In the genomic region with DNA sequence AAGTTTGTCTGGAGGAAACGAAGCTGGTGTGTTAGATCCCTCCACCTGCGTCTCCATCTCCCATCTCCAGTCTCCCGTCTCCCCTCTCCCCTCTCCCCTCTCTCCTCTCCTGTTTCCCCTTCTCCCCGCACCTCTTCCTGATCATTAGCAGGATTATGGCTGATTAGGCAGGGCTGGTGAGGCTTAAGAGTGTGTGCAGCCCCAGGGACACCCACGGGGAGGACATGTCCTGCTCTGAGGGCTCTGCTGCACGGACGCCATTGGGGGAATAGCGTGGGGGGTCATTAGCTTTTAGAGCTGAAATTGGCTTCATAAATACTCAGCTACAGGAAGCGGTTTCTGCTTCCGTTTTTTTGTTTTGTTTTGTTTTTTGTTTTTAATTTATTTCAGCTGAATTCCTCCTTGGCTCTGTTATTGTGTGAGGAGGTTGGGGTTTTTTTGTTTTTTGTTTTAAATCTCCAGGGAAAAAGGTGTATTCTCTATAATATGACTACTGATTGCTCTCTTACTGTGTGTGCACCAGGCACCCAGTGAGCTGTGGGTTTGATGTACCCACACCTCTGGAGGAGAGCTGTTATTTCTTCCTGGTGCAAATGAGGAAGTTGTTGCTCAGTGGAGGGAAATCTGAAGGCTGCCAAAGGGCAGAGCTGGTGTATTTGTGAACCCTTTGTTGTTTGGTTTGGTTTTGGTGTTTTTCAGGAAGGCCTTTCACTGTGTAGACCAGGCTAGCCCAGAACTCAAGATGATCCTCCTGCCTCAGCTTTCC, we compare ENCODE assay signal across 10 mouse cellular contexts. TPM values are rescaled to one million over a fixed set of nuclear protein-coding genes. Genes with fewer than 3 reads are reported as not detected.
DNase-seq lines count a peak whose midpoint lies in the region; ATAC-seq lines count a peak whose summit lies in the region.
"Had no signal": no experiment of that assay in that cellular context is flagged by ENCODE, and none has a peak within 500 bp of the region (broad histone marks: within the 10 kb centered on the region; RNA-seq: fewer than 3 reads in every experiment).

No protein-coding gene starts in this region.

- no peak overlapping the region for H3K9ac ChIP-seq in forebrain, embryonic 15.5 days (replicated peaks)
- H3K9ac ChIP-seq: lung, embryonic 14.5 days had no signal

- WGBS in forebrain, embryonic 15.5 days = 6% methylated on average over 10 of the region's 10 CpGs
- WGBS in forebrain, embryonic 10.5 days = 24% methylated on average over 10 of the region's 10 CpGs

- peaks cover 28% of the 10 kb centered on the region for H3K4me1 ChIP-seq in forebrain, embryonic 15.5 days
- peaks cover 59% of the 10 kb centered on the region for H3K4me1 ChIP-seq in forebrain, embryonic 10.5 days

- H3K27ac ChIP-seq in forebrain, embryonic 15.5 days (replicated peaks) = peak overlapping the region; percentile 29; the same call in 1 of the 2 replicates
- no peak overlapping the region; the same call in 1 of the 2 replicates for H3K27ac ChIP-seq in forebrain, embryonic 10.5 days

- no peaks in the 10 kb centered on the region for H3K27me3 ChIP-seq in forebrain, embryonic 15.5 days
- peaks cover 25% of the 10 kb centered on the region for H3K27me3 ChIP-seq in forebrain, embryonic 10.5 days (ENCODE audit: poor library complexity, severe bottlenecking)

- no peaks in the 10 kb centered on the region for H3K9me3 ChIP-seq in forebrain, embryonic 15.5 days
- H3K9me3 ChIP-seq in forebrain, embryonic 10.5 days = no peaks in the 10 kb centered on the region

- H3K36me3 ChIP-seq in forebrain, embryonic 15.5 days = no peaks in the 10 kb centered on the region
- no peaks in the 10 kb centered on the region for H3K36me3 ChIP-seq in forebrain, embryonic 10.5 days (replicated peaks)

- DNase-seq in forebrain, embryonic 10.5 days (ENCODE audit: extremely low spot score, low spot score) = no peak
- DNase-seq in thymus, postnatal 0 days (ENCODE audit: low spot score) = peak; percentile 37
- no peak for DNase-seq in thymus, adult 18-20 months
- DNase-seq in right cerebral cortex, postnatal 4 days = no peak
- no peak for DNase-seq in frontal cortex, postnatal 10 days (ENCODE audit: low spot score in 2 of 2)
- DNase-seq in adrenal gland, adult 18-20 months (ENCODE audit: low spot score in 2 of 2) = no peak
- DNase-seq: lung, embryonic 14.5 days had no signal

- ATAC-seq in forebrain, embryonic 15.5 days (replicated peaks) = no peak
- peak; percentile 62 for ATAC-seq in megakaryocyte progenitor cell, adult 5-6 weeks (replicated peaks; ENCODE audit: poor library complexity)
- ATAC-seq: intestine, embryonic 16.5 days had no signal

- H3K4me3 ChIP-seq in forebrain, embryonic 15.5 days = no peak overlapping the region
- no peak overlapping the region for H3K4me3 ChIP-seq in forebrain, embryonic 10.5 days

- no peak overlapping the region for H3K4me2 ChIP-seq in forebrain, embryonic 15.5 days (replicated peaks)
- H3K4me2 ChIP-seq: lung, embryonic 14.5 days had no signal

RNA-seq across cellular contexts. Expression of a gene that starts 40.6 kb away (rescaled TPM):
- 14.3 and 15.3 TPM in 2 replicates for polyA plus RNA-seq in forebrain, embryonic 15.5 days (2015; fragmentation: Nextera tagmentation; extraction: Ambion mirVana)
- polyA plus RNA-seq in forebrain, embryonic 10.5 days (2016; fragmentation: Nextera tagmentation; extraction: Ambion mirVana) = 18.3 and 18.6 TPM in 2 replicates
- polyA plus RNA-seq in thymus, postnatal 0 days (2015; fragmentation: Nextera tagmentation; extraction: Ambion mirVana) = 22.9 and 25.1 TPM in 2 replicates
- total RNA-seq in megakaryocyte progenitor cell, adult 5-6 weeks (2015) = 4.0 and 4.8 TPM in 2 replicates
- total RNA-seq in megakaryocyte progenitor cell, adult 5-6 weeks (2017) = 7.0 and 8.8 TPM in 2 replicates
- 10 to 100 TPM; 32.0 to 57.3 TPM for total RNA-seq in adrenal gland, adult 18-20 months (2021)
